Mouse (Mus musculus): ENCODE measurements at regions not wholly inside any gene's neighbourhood (a gene's known extent, or its start where the extent isn't known, plus 50 kb on each side); places are given as distances from the start of the nearest gene placed in this dataset.

DNA sequence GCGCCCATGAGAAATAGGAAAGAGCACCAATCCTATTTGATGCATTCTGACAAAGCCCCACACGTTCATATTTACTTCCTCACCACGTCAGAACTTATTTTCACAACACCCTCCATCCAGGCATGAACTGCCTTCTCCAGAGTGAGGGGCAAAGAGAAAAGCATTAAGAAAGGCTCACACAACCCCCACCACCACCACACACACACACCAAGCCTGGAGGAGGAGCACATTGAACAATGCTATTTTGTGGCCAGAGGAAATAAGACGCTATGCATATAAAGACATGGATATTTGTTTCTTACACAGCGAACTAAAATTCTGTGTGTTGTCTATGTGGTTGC, 142.9 kb upstream of the Gpc5 start:
- no peak for TF ChIP-seq CTCF (IDR thresholded peaks at IDR 0.05; ENCODE audit: low read depth, low read length)
- TF ChIP-seq POLR2A (IDR thresholded peaks at IDR 0.05; ENCODE audit: insufficient read depth, low read length), result no peak
